Mouse (Mus musculus) regulatory T cell (primary cell): ENCODE results near the gene Sp2.

Experiments
- in situ Hi-C: fragments of 300-600 bp; cut with MboI, MseI; formaldehyde crosslinking; loops from one replicate; pipeline ENCODE4 v1.15.1; 2025; ENCODE audit warnings: high pct_unique_total_duplicates

Sp2 gene

GRCm38 (mm10) chr11:96938426-96938800 is 44.3 kb downstream of the Sp2 start:
- in situ Hi-C loops = no loop called here

- in situ Hi-C loops = no loop called here
These were observed 45.0 kb downstream of the Sp2 start for GRCm38 (mm10) chr11:96937549-96938425.

DNA sequence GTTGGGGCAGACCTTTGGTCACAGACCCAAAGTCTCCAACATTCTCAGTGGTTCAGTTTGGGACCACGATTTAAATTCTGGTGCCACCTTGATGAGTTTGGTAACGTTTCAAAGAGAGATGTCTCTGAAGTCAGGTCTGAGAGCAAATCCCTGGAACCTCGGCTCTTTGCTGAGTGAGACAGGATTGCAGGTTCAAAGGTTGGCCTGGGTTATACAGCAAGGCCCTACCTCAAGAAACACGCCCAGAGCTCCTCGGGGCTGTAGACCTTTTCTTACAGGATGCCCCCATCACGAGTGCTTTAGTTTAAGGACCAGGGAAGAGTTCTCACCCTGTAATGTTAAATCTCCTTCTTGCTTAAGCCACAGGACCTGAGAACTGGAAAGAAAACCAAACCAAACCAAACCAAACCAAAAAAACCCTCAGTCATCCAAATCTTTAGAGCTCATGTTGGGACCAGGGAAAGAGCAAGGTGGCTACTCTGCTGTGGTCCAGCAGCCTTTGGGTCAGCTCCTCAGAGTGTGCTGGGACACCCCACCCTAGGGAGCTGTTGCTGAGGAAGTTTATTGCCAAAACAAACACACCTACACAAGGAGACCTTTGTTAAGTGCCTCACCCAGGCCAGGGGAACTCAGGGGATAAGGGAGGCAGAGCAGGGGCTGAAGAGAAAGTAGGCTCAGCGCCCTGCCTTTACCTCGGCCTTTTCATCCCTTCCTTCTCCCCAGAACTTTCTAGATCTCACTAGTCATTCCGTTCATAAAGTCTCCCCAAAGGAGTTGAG is 46.7 kb downstream of the Sp2 start:
- in situ Hi-C loops = no loop called here

GRCm38 (mm10) chr11:96934921-96935356 is 47.8 kb downstream of the Sp2 start:
- in situ Hi-C loops = no loop called here

GRCm38 (mm10) chr11:96933562-96934276 is 49.0 kb downstream of the Sp2 start:
- in situ Hi-C loops = no loop called here

DNA sequence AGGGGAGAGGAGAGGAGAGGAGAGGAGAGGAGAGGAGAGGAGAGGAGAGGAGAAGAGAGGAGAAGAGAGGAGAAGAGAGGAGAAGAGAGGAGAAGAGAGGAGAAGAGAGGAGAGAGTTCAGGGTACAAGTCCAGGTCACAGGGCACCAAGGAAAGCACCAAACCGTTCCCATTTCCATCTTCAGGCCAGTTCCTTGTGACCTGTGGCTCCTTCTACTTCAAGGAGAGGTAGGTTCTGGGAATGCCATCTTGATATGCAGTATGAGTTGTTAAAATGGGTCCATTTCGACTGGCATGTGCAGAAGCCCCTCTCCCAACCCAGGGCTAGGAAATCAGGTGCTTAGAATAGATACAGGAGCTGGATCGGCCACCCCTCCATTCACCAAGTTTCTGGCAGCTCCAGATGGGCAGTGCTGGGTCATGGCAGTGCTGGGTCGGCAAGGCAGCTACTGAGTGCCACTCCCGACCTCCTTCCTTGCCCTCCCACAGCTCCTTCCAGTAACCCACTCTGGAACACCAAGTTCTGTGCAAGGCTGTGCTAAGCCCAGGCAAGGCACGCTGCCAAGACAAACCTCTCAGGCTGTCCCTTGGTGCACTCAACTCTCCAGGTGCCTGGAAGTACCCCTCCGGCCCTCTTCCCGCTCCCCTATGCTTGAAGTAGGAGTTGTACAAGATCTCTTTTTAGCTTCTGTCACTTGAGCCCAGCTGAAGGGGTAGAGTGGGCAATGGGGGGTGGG is 51.3 kb downstream of the Sp2 start:
- in situ Hi-C loops = no loop called here

GRCm38 (mm10) chr11:96929766-96930331 is 52.9 kb downstream of the Sp2 start:
- in situ Hi-C loops = no loop called here

- in situ Hi-C loops = no loop called here
These were observed 53.5 kb downstream of the Sp2 start for GRCm38 (mm10) chr11:96929096-96929765.

DNA sequence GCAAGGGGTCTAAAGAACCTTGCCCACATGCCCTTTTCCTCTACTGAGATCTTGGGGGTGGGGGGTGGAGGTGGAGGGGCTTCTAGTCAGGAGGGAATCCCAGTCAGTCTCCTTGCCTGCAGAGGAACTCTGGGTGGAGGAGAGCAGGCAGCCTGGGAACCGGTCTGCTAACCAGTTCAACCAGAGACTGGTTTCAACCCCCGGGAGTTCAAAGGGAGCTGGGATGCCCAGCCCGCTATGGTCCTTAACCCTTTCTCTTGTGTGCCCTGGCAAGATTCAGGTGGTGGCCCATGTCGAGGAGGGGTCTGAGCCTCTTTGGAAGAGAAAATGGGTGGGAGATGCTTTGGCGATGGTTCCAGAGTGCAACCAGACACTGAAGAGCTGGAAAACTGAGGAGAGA is 54.1 kb downstream of the Sp2 start:
- in situ Hi-C loops = no loop called here

- in situ Hi-C loops = no loop called here
These were observed 54.7 kb downstream of the Sp2 start, which contains the start of gene Prr15l for GRCm38 (mm10) chr11:96928088-96928487. Gene Prr15l, plus strand, starts transcription at chr11:96928104.

DNA sequence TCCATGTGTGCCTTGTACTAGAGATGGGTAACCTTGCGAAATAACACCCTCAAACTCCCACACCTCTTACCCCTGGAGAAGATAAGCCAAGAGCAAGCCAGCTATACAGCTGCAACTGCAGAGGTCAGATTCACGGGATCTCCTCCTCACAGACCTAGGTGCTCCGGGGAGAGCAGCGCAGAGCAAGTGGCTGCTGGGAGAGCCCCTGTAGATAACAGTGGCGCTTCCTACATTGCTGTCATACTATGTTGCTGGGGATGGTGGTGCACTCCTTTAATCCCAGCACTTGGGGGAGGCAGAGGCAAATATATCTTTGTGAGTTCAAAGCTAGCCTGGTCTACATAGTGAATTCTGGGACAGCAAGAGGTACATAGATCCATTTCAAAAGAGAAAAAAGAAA is 56.2 kb downstream of the Sp2 start:
- in situ Hi-C loops = no loop called here

GRCm38 (mm10) chr11:96925469-96926148 is 57.1 kb downstream of the Sp2 start:
- in situ Hi-C loops = no loop called here

GRCm38 (mm10) chr11:96924861-96925260 is 57.9 kb downstream of the Sp2 start:
- in situ Hi-C loops = no loop called here

- in situ Hi-C loops = no loop called here
These were observed 63.8 kb downstream of the Sp2 start for GRCm38 (mm10) chr11:96919003-96919402.

GRCm38 (mm10) chr11:96917415-96917814 is 65.3 kb downstream of the Sp2 start:
- in situ Hi-C loops = no loop called here

DNA sequence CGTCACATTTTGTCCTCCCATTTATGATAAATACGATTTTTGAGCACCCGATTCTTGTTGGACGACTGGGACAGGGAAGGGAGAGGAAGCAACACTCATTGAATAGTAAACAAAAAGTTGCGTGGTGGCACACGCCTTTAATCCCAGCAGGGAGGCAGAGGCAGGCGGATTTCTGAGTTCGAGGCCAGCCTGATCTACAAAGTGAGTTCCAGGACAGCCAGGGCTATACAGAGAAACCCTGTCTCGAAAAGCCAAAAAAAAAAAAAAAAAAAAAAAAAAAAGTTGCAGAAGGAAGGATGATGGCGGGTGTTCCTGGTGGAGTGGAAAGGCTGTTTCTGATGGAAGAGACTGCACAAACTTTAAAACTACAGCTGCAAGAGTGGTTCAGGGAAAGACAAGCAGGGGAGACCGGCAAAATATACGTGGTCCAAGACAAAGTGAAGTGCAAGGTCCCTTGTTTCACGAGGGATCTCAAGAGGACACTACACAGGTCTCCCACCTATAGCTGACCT is 65.8 kb downstream of the Sp2 start:
- in situ Hi-C loops = no loop called here

DNA sequence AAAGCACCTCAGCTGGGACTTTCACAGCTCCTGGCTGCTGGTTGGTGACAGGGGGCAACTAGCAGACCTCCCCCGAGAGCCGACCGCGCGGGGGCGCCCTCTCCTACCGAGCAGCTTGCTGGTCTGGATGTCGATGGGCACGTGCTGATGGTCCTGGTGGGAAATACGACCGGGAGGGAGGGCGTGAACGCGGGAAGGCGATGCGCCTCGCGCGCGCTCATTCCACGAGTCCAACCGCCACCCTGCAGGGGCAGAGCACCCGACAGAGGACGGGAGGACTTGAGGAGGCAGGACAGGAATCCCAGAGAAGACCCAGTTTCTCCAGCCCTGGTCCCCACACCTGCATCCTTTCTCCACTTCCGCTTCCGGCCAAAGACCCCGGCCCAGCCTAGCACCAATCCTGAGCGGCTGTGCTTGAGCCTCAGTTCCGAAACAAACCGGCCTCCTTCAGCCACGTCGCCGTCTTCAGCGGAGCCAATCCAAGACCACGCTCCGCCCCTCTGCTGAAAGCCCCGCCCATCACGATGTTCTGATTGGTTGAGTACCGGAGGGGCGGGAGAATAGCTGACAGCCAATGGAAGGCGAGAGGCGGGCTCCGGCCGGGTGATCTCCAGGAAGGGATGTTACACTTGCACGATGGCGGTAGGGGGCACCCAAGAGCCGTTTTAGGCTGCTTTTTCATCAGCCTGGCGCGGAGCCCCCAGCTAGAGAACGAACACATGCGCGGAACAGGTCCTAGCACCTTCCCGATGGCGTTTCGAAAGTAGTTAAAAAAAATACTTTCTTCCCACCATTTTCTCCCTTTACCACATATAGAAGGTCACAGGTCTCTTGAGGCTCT is 66.5 kb downstream of the Sp2 start, which contains the start of gene Cdk5rap3:
Gene Cdk5rap3, minus strand, starts transcription at position 453 of the 841 bp plus-strand sequence.
- in situ Hi-C loops = no loop called here

- in situ Hi-C loops = no loop called here
These were observed 70.1 kb downstream of the Sp2 start for GRCm38 (mm10) chr11:96912682-96913081.

DNA sequence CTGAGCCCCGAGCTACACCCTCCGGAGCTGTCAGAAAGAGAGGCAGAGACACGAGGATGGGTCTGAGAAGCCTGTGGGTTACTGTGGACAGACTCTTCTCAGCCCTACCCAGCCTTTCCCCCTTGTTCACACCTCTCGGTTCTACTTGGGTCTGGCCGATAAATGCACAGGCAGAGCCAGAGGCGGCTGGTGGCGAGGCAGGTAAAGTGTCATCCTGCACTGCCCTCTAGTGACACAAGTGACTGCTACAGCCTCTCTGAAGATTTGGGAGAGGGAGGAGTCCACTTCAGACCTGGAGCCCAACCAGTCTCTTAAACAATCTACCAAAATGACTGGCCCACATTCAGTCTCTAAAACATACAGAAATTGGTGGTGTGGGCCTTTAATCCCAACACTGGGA is 72.8 kb downstream of the Sp2 start:
- in situ Hi-C loops = no loop called here
